Mouse (Mus musculus) CH12.LX (cell line): ENCODE data around the gene Cage1. TPM values are rescaled to one million over a fixed set of nuclear protein-coding genes. Genes with fewer than 3 reads are reported as not detected.
A peak's percentile ranks its signal among the peaks of the same experiment; 100 is the strongest.

Experiments used
- DNase-seq: peaks from one replicate; pipeline ENCODE4 v3.0.0-alpha.2; 2013; ENCODE audit errors: extremely low read depth
- H3K27ac ChIP-seq: 2 replicates; pipeline ENCODE4 v1.5.1; 2012; ENCODE audit warnings: low read depth, mild to moderate bottlenecking, control low read depth, moderate library complexity; ENCODE audit not compliant: insufficient read depth
- H3K27me3 ChIP-seq: replicated peaks from 2 replicates; pipeline ENCODE3; 2012; ENCODE audit warnings: inconsistent platforms
- H3K36me3 ChIP-seq, 2 experiments: replicated peaks in 1 of 2; 2 replicates each; pipeline versions ENCODE3 to v1.6.1; 2012; ENCODE audit warnings: inconsistent platforms in 1 of 2, low read length in 1 of 2, mild to moderate bottlenecking in 1 of 2, mixed read lengths in 1 of 2, moderate library complexity in 1 of 2; ENCODE audit not compliant: control insufficient read depth in 1 of 2, insufficient read depth in 1 of 2
- H3K4me1 ChIP-seq, 2 experiments: 2 replicates each; pipeline ENCODE4 v1.6.1; 2012; ENCODE audit warnings: inconsistent platforms in 1 of 2, moderate library complexity in 1 of 2; ENCODE audit not compliant: insufficient read depth in 2 of 2, control insufficient read depth in 1 of 2
- H3K4me2 ChIP-seq: 2 replicates; pipeline ENCODE4 v1.6.1; 2012; ENCODE audit warnings: low read depth, mild to moderate bottlenecking, control low read depth; ENCODE audit not compliant: poor library complexity, insufficient read depth, severe bottlenecking
- H3K4me3 ChIP-seq, 3 experiments: fragments of 150-350 bp in 1 of 3; sonication (generic) in 1 of 3; replicated peaks in 1 of 3; 2 replicates each; pipeline versions ENCODE3 to v1.5.1; 2011 to 2012; ENCODE audit warnings: low read depth in 2 of 3, low read length in 2 of 3, mild to moderate bottlenecking in 2 of 3, moderate library complexity in 2 of 3, control low read depth in 1 of 3, improper control_type of control experiment in 1 of 3, inconsistent platforms in 1 of 3, mixed read lengths in 1 of 3; ENCODE audit not compliant: poor library complexity in 1 of 3
- H3K79me2 ChIP-seq: replicated peaks from 2 replicates; pipeline ENCODE4 v1.6.1; 2012; ENCODE audit warnings: mild to moderate bottlenecking, moderate library complexity; ENCODE audit not compliant: control insufficient read depth, poor library complexity, insufficient read depth, severe bottlenecking; ENCODE audit errors: extremely low read depth
- H3K9ac ChIP-seq: 2 replicates; pipeline ENCODE4 v1.6.1; 2012; ENCODE audit warnings: low read depth, mild to moderate bottlenecking, control low read depth, moderate library complexity; ENCODE audit not compliant: insufficient read depth
- H3K9me3 ChIP-seq: replicated peaks from 2 replicates; pipeline ENCODE3; 2012; ENCODE audit warnings: low read length, inconsistent platforms, mixed read lengths
- BHLHE40 ChIP-seq: IDR thresholded peaks from 2 replicates; pipeline ENCODE4 v1.6.1; 2011; ENCODE audit warnings: mild to moderate bottlenecking, low read depth, low read length, improper control_type of control experiment
- ETS1 ChIP-seq: conservative IDR thresholded peaks from 2 replicates; pipeline ENCODE4 v1.6.1; 2012; ENCODE audit warnings: low read depth, mild to moderate bottlenecking, inconsistent platforms, low read length, improper control_type of control experiment, moderate library complexity
- GABPA ChIP-seq: IDR thresholded peaks from 2 replicates; pipeline ENCODE4 v1.6.1; 2012; ENCODE audit warnings: low read depth, low read length, improper control_type of control experiment, inconsistent platforms; ENCODE audit not compliant: insufficient replicate concordance
- JUN ChIP-seq: IDR thresholded peaks from 2 replicates; pipeline ENCODE4 v1.6.1; 2011; ENCODE audit warnings: low read depth, mild to moderate bottlenecking, low read length, improper control_type of control experiment, moderate library complexity; ENCODE audit not compliant: insufficient read depth
- KAT2A ChIP-seq: IDR thresholded peaks from 2 replicates; pipeline ENCODE4 v1.6.1; 2012; ENCODE audit warnings: low read length, improper control_type of control experiment, inconsistent platforms; ENCODE audit not compliant: insufficient replicate concordance
- MAX ChIP-seq: IDR thresholded peaks from 2 replicates; pipeline ENCODE4 v1.6.1; 2011; ENCODE audit warnings: low read length, improper control_type of control experiment
- MAZ ChIP-seq: IDR thresholded peaks from 2 replicates; pipeline ENCODE4 v1.6.1; 2012; ENCODE audit warnings: low read depth, mild to moderate bottlenecking, inconsistent platforms, low read length, improper control_type of control experiment, moderate library complexity
- MEF2A ChIP-seq: IDR thresholded peaks from 2 replicates; pipeline ENCODE4 v1.6.1; 2014; ENCODE audit warnings: low read depth, mild to moderate bottlenecking, inconsistent platforms, low read length, improper control_type of control experiment, borderline replicate concordance
- NELFE ChIP-seq: IDR thresholded peaks from 2 replicates; pipeline ENCODE4 v1.6.1; 2011; ENCODE audit warnings: low read depth, low read length, improper control_type of control experiment
- NRF1 ChIP-seq: IDR thresholded peaks from 2 replicates; pipeline ENCODE4 v1.6.1; 2014; ENCODE audit warnings: low read depth, mild to moderate bottlenecking, inconsistent platforms, low read length, improper control_type of control experiment, moderate library complexity
- SIN3A ChIP-seq: IDR thresholded peaks from 2 replicates; pipeline ENCODE4 v1.6.1; 2012; ENCODE audit warnings: low read length, improper control_type of control experiment, inconsistent platforms
- TCF12 ChIP-seq: IDR thresholded peaks from 2 replicates; pipeline ENCODE4 v1.6.1; 2014; ENCODE audit warnings: low read depth, mild to moderate bottlenecking, inconsistent platforms, low read length, improper control_type of control experiment
- UBTF ChIP-seq: IDR thresholded peaks from 2 replicates; pipeline ENCODE4 v1.6.1; 2012; ENCODE audit warnings: low read depth, mild to moderate bottlenecking, inconsistent platforms, low read length, improper control_type of control experiment, moderate library complexity
- USF1 ChIP-seq: IDR thresholded peaks from 2 replicates; pipeline ENCODE4 v1.6.1; 2014; ENCODE audit warnings: low read depth, mild to moderate bottlenecking, inconsistent platforms, low read length, improper control_type of control experiment
- USF2 ChIP-seq: conservative IDR thresholded peaks from 2 replicates; pipeline ENCODE4 v1.6.1; 2011; ENCODE audit warnings: low read depth, low read length, improper control_type of control experiment
- ZC3H11A ChIP-seq: IDR thresholded peaks from 2 replicates; pipeline ENCODE4 v1.6.1; 2012; ENCODE audit warnings: low read depth, mild to moderate bottlenecking, inconsistent platforms, low read length, improper control_type of control experiment
- dilution Hi-C: fragments of 300-500 bp; cut with MboI; formaldehyde crosslinking; loops from 2 replicates; pipeline ENCODE4 v1.14.3; 2020; ENCODE audit warnings: low sequenced_read_pairs; ENCODE audit not compliant: extremely low pct_unique_long_range_greater_than_20kb, extremely low pct_ligation_motif_present
- in situ Hi-C: fragments of 300-500 bp; cut with MboI; formaldehyde crosslinking; loops from 3 replicates; pipeline ENCODE4 v1.14.3; 2019; ENCODE audit warnings: low sequenced_read_pairs, low pct_ligation_motif_present, low pct_unique_long_range_greater_than_20kb, mixed read lengths
- polyA plus RNA-seq: library from polyadenylated mRNA; unstranded; fragments of >175 nt; gene quantifications from 2 replicates; pipeline ENCODE4 v1.2.1, GENCODE M21; 2012; ENCODE audit warnings: low read depth; ENCODE audit not compliant: insufficient read length
- total RNA-seq, 2 experiments: library from RNA; depleted of rRNA; stranded (reverse); fragments of 300-350 nt in 1 of 2; fragments of >200 nt in 1 of 2; gene quantifications; 2 replicates each; pipeline ENCODE4 v1.2.3; 2012 to 2014

Gene Cage1
- total and polyA plus RNA-seq, 3 experiments: 1.2 to 1.4 (median 1.3) TPM

DNA sequence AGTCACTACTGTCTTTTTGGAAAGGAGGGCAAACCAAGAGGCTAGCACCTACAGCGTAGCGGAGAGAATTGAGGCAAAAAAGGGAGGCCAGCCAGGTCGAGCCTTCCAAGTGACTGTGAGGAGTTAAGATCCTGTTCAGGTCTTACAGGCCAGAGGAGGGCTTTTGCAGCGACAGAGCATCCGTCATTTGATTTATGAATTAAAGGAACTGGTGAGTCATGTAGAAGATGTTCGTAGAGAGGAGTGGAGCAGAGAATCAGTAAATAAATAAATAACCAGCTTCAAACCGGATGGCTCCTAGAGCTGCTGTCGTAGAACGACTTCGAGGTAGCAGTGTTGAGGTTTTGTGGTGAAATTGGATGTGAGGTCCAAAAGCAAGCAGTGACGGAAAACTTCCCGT, 942 bp upstream of the Cage1 start:
- peak overlapping the region; percentile 88 for H3K9ac ChIP-seq
- dilution Hi-C loops (no loop called here), in situ Hi-C loops (loop anchor here (5.0 kb wide), 1 partner anchor 36 kb away; no protein-coding TSS in a partner anchor)
- H3K27ac ChIP-seq: no peak overlapping the region
- H3K36me3 ChIP-seq: peaks cover 26 to 45% of the 10 kb centered on the region in 2 experiments
- H3K79me2 ChIP-seq: peaks cover 46% of the 10 kb centered on the region
- peak overlapping the region; percentile 69 to 96 (median 90) for H3K4me3 ChIP-seq
- no peaks in the 10 kb centered on the region for H3K27me3 ChIP-seq
- peak overlapping the region; percentile 65 for H3K4me2 ChIP-seq
- TF ChIP-seq BHLHE40: no peak
- no peak for TF ChIP-seq USF2
- no peak for TF ChIP-seq NRF1
- peaks cover 3 to 33% of the 10 kb centered on the region in 2 experiments for H3K4me1 ChIP-seq
- DNase-seq: peak; percentile 13
- H3K9me3 ChIP-seq: no peaks in the 10 kb centered on the region

DNA sequence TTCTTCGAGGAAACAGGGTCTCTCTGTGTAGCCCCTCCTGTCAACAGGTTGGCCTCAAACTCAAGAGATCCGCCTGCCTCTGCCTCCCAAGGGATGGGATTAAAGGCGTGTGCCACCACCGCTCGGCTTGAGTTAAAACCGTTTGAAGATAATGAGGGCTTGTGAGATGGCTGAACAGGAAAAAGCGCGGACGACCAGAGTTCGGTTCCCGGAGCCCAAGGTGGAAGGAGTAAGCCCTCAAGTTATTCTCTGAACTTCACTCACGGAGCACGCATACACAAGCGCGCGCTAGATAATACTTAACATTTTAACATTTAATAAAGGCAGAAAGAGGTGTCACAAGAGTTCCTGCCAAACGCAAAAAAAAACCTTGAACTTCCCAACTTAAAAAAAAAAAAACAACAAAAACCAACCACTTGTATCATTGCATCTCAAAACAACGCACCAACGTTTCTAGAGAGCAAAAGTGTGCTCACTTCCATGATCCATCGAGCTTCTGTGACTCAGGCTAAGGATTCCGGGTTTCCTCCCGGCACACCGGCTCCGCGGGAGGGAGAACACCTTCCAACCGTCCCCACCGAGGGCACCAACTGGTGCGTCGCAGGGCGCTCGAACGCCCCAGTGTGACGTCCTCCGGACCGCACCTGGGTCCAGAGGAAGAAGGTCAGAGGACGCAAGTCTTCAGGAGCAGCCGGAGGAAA, 376 bp downstream of the Cage1 start, which contains the start of gene Riok1:
TSS of gene Riok1 (plus strand) at position 653 of the 701 bp plus-strand sequence.
- Histone ChIP-seq H3K27ac (peak within 1 kb of the TSS; percentile 49), H3K79me2 (peaks cover 41% of the 10 kb centered on the region), H3K4me1 (peaks cover 3 to 33% of the 10 kb centered on the region in 2 experiments), H3K9me3 (no peaks in the 10 kb centered on the region), H3K36me3 (peaks cover 16 to 35% of the 10 kb centered on the region in 2 experiments), H3K4me3 (peak within 1 kb of the TSS; percentile 69 to 96 (median 90)), H3K27me3 (no peaks in the 10 kb centered on the region), H3K9ac (peak within 1 kb of the TSS; percentile 88), H3K4me2 (peak within 1 kb of the TSS; percentile 65)
- in situ Hi-C loops (loop anchor here (5.0 kb wide), 1 partner anchor 34 kb away; no protein-coding TSS in a partner anchor), dilution Hi-C loops (no loop called here)
- DNase-seq: no peak
- TF ChIP-seq UBTF: no peak
- TF ChIP-seq KAT2A: no peak
- TF ChIP-seq GABPA: no peak
- no peak for TF ChIP-seq NELFE
- 0 out of 2 replicates have a peak, but pooled peaks have one; percentile 17 for TF ChIP-seq MAZ

DNA sequence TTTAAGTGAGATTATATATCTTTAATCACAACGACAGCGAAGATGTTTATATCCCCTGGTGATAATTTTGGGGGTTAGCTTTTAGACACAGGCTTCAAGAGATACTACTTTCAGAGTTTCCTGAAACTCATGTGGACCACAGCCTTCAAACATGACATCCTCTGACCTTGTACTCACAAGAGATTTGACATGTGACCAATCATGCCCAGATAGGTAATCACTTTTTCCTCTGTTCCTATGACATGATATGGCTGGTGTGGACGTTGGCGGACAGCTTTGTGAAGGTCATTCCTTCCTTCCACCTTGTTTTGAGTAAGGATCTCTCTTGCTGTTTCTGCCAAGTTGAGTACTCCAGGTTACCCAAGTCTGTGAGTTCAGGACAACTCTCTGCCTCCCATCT, 8.5 kb downstream of the Cage1 start:
- in situ Hi-C loops (no loop called here), dilution Hi-C loops (no loop called here)
- Histone ChIP-seq H3K27ac (peak overlapping the region; percentile 73), H3K4me3 (no peak overlapping the region), H3K27me3 (no peaks in the 10 kb centered on the region), H3K9me3 (peaks cover 6% of the 10 kb centered on the region), H3K36me3 (peaks cover 0 to 3% of the 10 kb centered on the region in 2 experiments), H3K4me2 (peak overlapping the region; percentile 78; the same call in 1 of the 2 replicates), H3K4me1 (peaks cover 4 to 29% of the 10 kb centered on the region in 2 experiments; a peak in 3 of 4 replicates), H3K9ac (peak overlapping the region; percentile 37; the same call in 1 of the 2 replicates), H3K79me2 (no peaks in the 10 kb centered on the region)
- DNase-seq: peak; percentile 61
- TF ChIP-seq SIN3A: no peak
- TF ChIP-seq MAX: peak; percentile 66
- TF ChIP-seq ZC3H11A: no peak
- TF ChIP-seq JUN: peak; percentile 25; the same call in 1 of the 2 replicates
- peak; percentile 48 for TF ChIP-seq USF1
- peak; percentile 65 for TF ChIP-seq USF2
- peak; percentile 54 for TF ChIP-seq BHLHE40
- no peak for TF ChIP-seq MEF2A
- TF ChIP-seq ETS1: peak; percentile 60
- TF ChIP-seq TCF12: no peak
